Mouse (Mus musculus) gonadal fat pad, adult 2 months (tissue): ENCODE measurements at regions not wholly inside any gene's neighbourhood (a gene's known extent, or its start where the extent isn't known, plus 50 kb on each side); places are given as distances from the start of the nearest gene placed in this dataset.

ENCODE experiments used
- DNase-seq: peaks from one replicate; pipeline ENCODE4 v3.0.0-alpha.2; 2012; ENCODE audit warnings: low read depth

- DNase-seq: no peak
Observed at GRCm38 (mm10) chr9:103922356-103922755, 80.0 kb upstream of the Nphp3 start.

- DNase-seq: no peak
Observed at GRCm38 (mm10) chr9:103924641-103925040, 77.7 kb upstream of the Nphp3 start.

- DNase-seq: no peak
Observed at GRCm38 (mm10) chr9:103925486-103925885, 76.9 kb upstream of the Nphp3 start.

GRCm38 (mm10) chr9:103928744-103929527 lies 73.4 kb upstream of the Nphp3 start:
- no peak for DNase-seq

GRCm38 (mm10) chr9:103938070-103938469 lies 64.3 kb upstream of the Nphp3 start:
- DNase-seq: no peak

GRCm38 (mm10) chr9:103940010-103940409 lies 62.3 kb upstream of the Nphp3 start:
- DNase-seq: no peak

- DNase-seq: no peak
Observed at GRCm38 (mm10) chr9:103940506-103940905, 61.8 kb upstream of the Nphp3 start.

- no peak for DNase-seq
Observed at GRCm38 (mm10) chr9:103941176-103941900, 61.0 kb upstream of the Nphp3 start.

- DNase-seq: no peak
Observed at GRCm38 (mm10) chr9:103941901-103942260, 60.5 kb upstream of the Nphp3 start.

GRCm38 (mm10) chr9:103945406-103945805 lies 56.9 kb upstream of the Nphp3 start:
- no peak for DNase-seq

- no peak for DNase-seq
Observed at GRCm38 (mm10) chr9:103951799-103952198, 50.5 kb upstream of the Nphp3 start.
